ENCODE assay signal across 18 mouse cellular contexts in genomic region chr1:128543137-128543536, GRCm38 (mm10).
"Had no signal": no experiment of that assay in that cellular context is flagged by ENCODE, and none has a peak within 500 bp of the region (broad histone marks: within the 10 kb centered on the region; RNA-seq: fewer than 3 reads in every experiment).

No protein-coding gene starts in this region.

- DNase-seq: liver, embryonic 13.5 days; liver, postnatal 0 days; lung, adult 2 months; lung, postnatal 14 days; lung, postnatal 36 days; right cerebral cortex, postnatal 14 days; thymus, adult 2 months; thymus, postnatal 25 days; thymus, postnatal 4 days had no signal

- H3K27me3 ChIP-seq: liver, embryonic 13.5 days; liver, embryonic 15.5 days; lung, embryonic 15.5 days; midbrain, embryonic 15.5 days; neural tube, embryonic 12.5 days; stomach, embryonic 15.5 days had no signal

- ATAC-seq: liver, postnatal 0 days; lung, postnatal 0 days; midbrain, embryonic 15.5 days had no signal

- H3K4me1 ChIP-seq: liver, embryonic 13.5 days; liver, embryonic 15.5 days; stomach, embryonic 15.5 days had no signal

- H3K9ac ChIP-seq: liver, embryonic 13.5 days; liver, embryonic 15.5 days; liver, postnatal 0 days; lung, embryonic 15.5 days; midbrain, embryonic 12.5 days; midbrain, embryonic 15.5 days; neural tube, embryonic 12.5 days; stomach, embryonic 15.5 days had no signal

- H3K4me2 ChIP-seq: liver, embryonic 13.5 days; liver, embryonic 15.5 days; lung, embryonic 15.5 days; midbrain, embryonic 12.5 days; midbrain, embryonic 15.5 days; neural tube, embryonic 12.5 days; stomach, embryonic 15.5 days had no signal

- H3K4me3 ChIP-seq: liver, embryonic 13.5 days; liver, embryonic 15.5 days; lung, embryonic 15.5 days; midbrain, embryonic 12.5 days; midbrain, embryonic 15.5 days; neural tube, embryonic 12.5 days; stomach, embryonic 15.5 days had no signal

- H3K36me3 ChIP-seq: liver, embryonic 13.5 days; liver, embryonic 15.5 days; lung, embryonic 15.5 days; midbrain, embryonic 12.5 days; midbrain, embryonic 15.5 days; neural tube, embryonic 12.5 days; stomach, embryonic 15.5 days had no signal

- H3K27ac ChIP-seq: liver, embryonic 13.5 days; liver, embryonic 15.5 days; lung, embryonic 15.5 days; macrophage; midbrain, embryonic 12.5 days; midbrain, embryonic 15.5 days; neural tube, embryonic 12.5 days; stomach, embryonic 15.5 days; stomach, postnatal 0 days had no signal

- H3K9me3 ChIP-seq: liver, embryonic 13.5 days; liver, embryonic 15.5 days; lung, embryonic 15.5 days; midbrain, embryonic 12.5 days; midbrain, embryonic 15.5 days; neural tube, embryonic 12.5 days; stomach, embryonic 15.5 days had no signal
